Mouse (Mus musculus) thymus, adult 2 months (tissue): ENCODE measurements around the gene G430095P16Rik.

Experiments
- CTCF ChIP-seq: fragments of 200-500 bp; IDR thresholded peaks from 2 replicates; pipeline ENCODE4 v1.5.1; 2012; ENCODE audit warnings: mild to moderate bottlenecking, control low read depth, low read length, moderate library complexity, borderline replicate concordance; ENCODE audit not compliant: control insufficient read depth, poor library complexity, insufficient read depth; ENCODE audit errors: extremely low read depth
- POLR2A ChIP-seq: fragments of 200-500 bp; IDR thresholded peaks from 2 replicates; pipeline ENCODE4 v1.6.1; 2012; ENCODE audit warnings: mild to moderate bottlenecking, low read length, control low read depth, moderate library complexity; ENCODE audit not compliant: control insufficient read depth, poor library complexity, insufficient read depth; ENCODE audit errors: extremely low read depth

- TF ChIP-seq CTCF (no peak), POLR2A (no peak)
These were observed 21.6 kb upstream of the G430095P16Rik start, which contains the start of gene Lyl1 for GRCm38 (mm10) chr8:84700941-84701911.
